Mouse (Mus musculus): ENCODE measurements at regions not wholly inside any gene's neighbourhood (a gene's known extent, or its start where the extent isn't known, plus 50 kb on each side); places are given as distances from the start of the nearest gene placed in this dataset.

- no peak for DNase-seq
Observed at GRCm38 (mm10) chr14:73996229-73996628, 335.2 kb downstream of the Gm21750 start.

GRCm38 (mm10) chr14:73997796-73998195 lies 336.8 kb downstream of the Gm21750 start:
- DNase-seq: no peak

- DNase-seq: no peak
Observed at GRCm38 (mm10) chr14:73999409-73999909, 338.4 kb downstream of the Gm21750 start.

- DNase-seq: no peak
Observed at GRCm38 (mm10) chr14:74006911-74007310, 345.9 kb downstream of the Gm21750 start.

GRCm38 (mm10) chr14:74011555-74011954 lies 350.5 kb downstream of the Gm21750 start:
- DNase-seq: no peak

GRCm38 (mm10) chr14:74019421-74019820 lies 358.4 kb downstream of the Gm21750 start:
- DNase-seq: no peak

- no peak for DNase-seq
Observed at GRCm38 (mm10) chr14:74047009-74047694, 386.1 kb downstream of the Gm21750 start.

GRCm38 (mm10) chr14:74047695-74048280 lies 386.8 kb downstream of the Gm21750 start:
- DNase-seq: no peak

- no peak for DNase-seq
Observed at GRCm38 (mm10) chr14:74048386-74048785, 387.4 kb downstream of the Gm21750 start.

- DNase-seq: no peak
Observed at GRCm38 (mm10) chr14:74066051-74066450, 405.0 kb downstream of the Gm21750 start.

GRCm38 (mm10) chr14:74093016-74093415 lies 432.0 kb downstream of the Gm21750 start:
- DNase-seq: no peak

GRCm38 (mm10) chr14:74099696-74100095 lies 438.7 kb downstream of the Gm21750 start:
- DNase-seq: no peak

GRCm38 (mm10) chr14:74112603-74113002 lies 451.6 kb downstream of the Gm21750 start:
- no peak for DNase-seq

- no peak for DNase-seq
Observed at GRCm38 (mm10) chr14:74113116-74113515, 452.1 kb downstream of the Gm21750 start.

- no peak for DNase-seq
Observed at GRCm38 (mm10) chr14:74113556-74113955, 452.5 kb downstream of the Gm21750 start.

GRCm38 (mm10) chr14:74117686-74118085 lies 456.7 kb downstream of the Gm21750 start:
- DNase-seq: no peak

- DNase-seq: no peak
Observed at GRCm38 (mm10) chr14:74145202-74145700, 484.2 kb downstream of the Gm21750 start.

- DNase-seq: no peak
Observed at GRCm38 (mm10) chr14:74166221-74166620, 474.4 kb upstream of the Htr2a start.

GRCm38 (mm10) chr14:74169131-74169875 lies 471.3 kb upstream of the Htr2a start:
- DNase-seq: no peak

- DNase-seq: no peak
Observed at GRCm38 (mm10) chr14:74180066-74180465, 460.6 kb upstream of the Htr2a start.

GRCm38 (mm10) chr14:74182996-74183395 lies 457.6 kb upstream of the Htr2a start:
- DNase-seq: no peak

- DNase-seq: no peak
Observed at GRCm38 (mm10) chr14:74201710-74202109, 438.9 kb upstream of the Htr2a start.

GRCm38 (mm10) chr14:74205011-74205410 lies 435.6 kb upstream of the Htr2a start:
- DNase-seq: no peak

Measured in thymus, postnatal 14 days (tissue).